Mouse (Mus musculus): Measurements from ENCODE around the gene Dpagt1.
"Not testable (repeated sequence)": the region's sequence is repeated elsewhere in the genome, so short reads cannot be mapped to it uniquely, and the experiment has no call there.

DNA sequence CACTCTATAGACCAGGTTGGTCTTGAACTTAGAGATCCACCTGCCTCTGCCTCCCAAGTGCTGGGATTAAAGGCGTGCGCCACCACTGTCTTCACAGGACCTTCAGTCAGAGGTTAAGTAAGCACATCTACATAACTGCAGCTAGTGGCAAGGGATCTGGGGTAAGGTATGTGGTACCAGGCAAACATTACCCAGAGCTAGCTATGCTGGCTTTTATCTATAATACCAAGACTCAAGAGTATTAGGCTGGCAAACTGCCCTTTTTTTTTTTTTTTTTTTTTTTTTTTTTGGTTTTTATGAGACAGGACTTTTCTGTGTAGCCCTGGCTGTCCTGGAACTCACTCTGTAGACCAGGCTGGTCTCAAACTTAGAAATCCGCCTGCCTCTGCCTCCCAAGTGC, 25.8 kb upstream of the Dpagt1 start:
- TF ChIP-seq ZNF384 (IDR thresholded peaks at IDR 0.05; ENCODE audit: low read depth, low read length); MAFK (IDR thresholded peaks at IDR 0.05; ENCODE audit: insufficient read depth, low read depth, low read length); ZC3H11A (IDR thresholded peaks at IDR 0.05; ENCODE audit: borderline replicate concordance, low read depth, low read length): not testable (repeated sequence)

Measured in ES-E14 (cell line).